Mouse (Mus musculus): ENCODE results near the gene Prss1. TPM values are rescaled to one million over a fixed set of nuclear protein-coding genes. Genes with fewer than 3 reads are reported as not detected.
"Not testable (repeated sequence)": the region's sequence is repeated elsewhere in the genome, so short reads cannot be mapped to it uniquely, and the experiment has no call there.

Prss1 gene
- polyA plus RNA-seq (2016; fragmentation: Nextera tagmentation; extraction: Ambion mirVana), result not detected in 2 replicates

- not testable (repeated sequence) for H3K9me3 ChIP-seq (replicated peaks); H3K4me3 ChIP-seq; H3K4me1 ChIP-seq (replicated peaks); H3K36me3 ChIP-seq; ATAC-seq (ENCODE audit: insufficient number of reproducible peaks, low FRiP score); H3K4me2 ChIP-seq; H3K27me3 ChIP-seq (replicated peaks); H3K27ac ChIP-seq (ENCODE audit: poor library complexity, severe bottlenecking); H3K9ac ChIP-seq
These were observed at the start of gene Prss1 for GRCm38 (mm10) chr6:41458632-41459031. TSS of gene Prss1 (plus strand) at chr6:41458932.

DNA sequence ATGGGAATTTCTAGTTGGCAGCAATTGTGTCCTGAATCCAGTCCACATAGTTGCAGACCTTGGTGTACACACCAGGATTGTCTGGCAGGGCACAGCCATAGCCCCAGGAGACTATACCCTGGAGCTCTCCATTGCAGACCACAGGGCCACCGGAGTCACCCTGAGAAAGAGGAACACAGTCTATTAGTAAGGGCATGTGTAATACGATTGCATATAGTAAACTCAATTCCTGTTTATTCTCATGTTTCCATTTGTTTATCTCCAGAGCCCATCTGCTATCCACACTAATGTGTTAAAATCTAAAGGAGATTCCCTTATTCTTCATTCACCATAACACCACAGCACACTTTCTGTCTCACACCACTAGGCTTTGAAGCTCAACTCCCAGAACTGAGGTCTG, 16.5 kb upstream of the Prss1 start:
- not testable (repeated sequence) for H3K4me1 ChIP-seq (replicated peaks); H3K9ac ChIP-seq; H3K4me2 ChIP-seq; H3K4me3 ChIP-seq; H3K27me3 ChIP-seq (replicated peaks); H3K9me3 ChIP-seq (replicated peaks); ATAC-seq (ENCODE audit: insufficient number of reproducible peaks, low FRiP score); H3K36me3 ChIP-seq; H3K27ac ChIP-seq (ENCODE audit: poor library complexity, severe bottlenecking)
- 91% methylated on average over 2 of the region's 2 CpGs for WGBS

GRCm38 (mm10) chr6:41446045-41446444, 12.7 kb upstream of the Prss1 start, which contains the start of gene Gm10334:
TSS of gene Gm10334 (minus strand) at chr6:41446145.
- not testable (repeated sequence) for H3K4me2 ChIP-seq; H3K9me3 ChIP-seq (replicated peaks); ATAC-seq (ENCODE audit: insufficient number of reproducible peaks, low FRiP score); H3K4me3 ChIP-seq; H3K27ac ChIP-seq (ENCODE audit: poor library complexity, severe bottlenecking); H3K4me1 ChIP-seq (replicated peaks); H3K9ac ChIP-seq; H3K36me3 ChIP-seq; H3K27me3 ChIP-seq (replicated peaks)

GRCm38 (mm10) chr6:41499374-41499773, 40.6 kb downstream of the Prss1 start:
- no peak overlapping the region for H3K4me3 ChIP-seq
- WGBS, result 67% methylated on average over 3 of the region's 3 CpGs
- H3K27me3 ChIP-seq (replicated peaks), result no peaks in the 10 kb centered on the region
- H3K27ac ChIP-seq (ENCODE audit: poor library complexity, severe bottlenecking), result no peak overlapping the region
- no peak overlapping the region for H3K4me2 ChIP-seq
- ATAC-seq (ENCODE audit: insufficient number of reproducible peaks, low FRiP score), result no peak
- no peak overlapping the region for H3K9ac ChIP-seq
- H3K36me3 ChIP-seq, result no peaks in the 10 kb centered on the region
- no peaks in the 10 kb centered on the region for H3K9me3 ChIP-seq (replicated peaks)
- no peaks in the 10 kb centered on the region for H3K4me1 ChIP-seq (replicated peaks)

DNA sequence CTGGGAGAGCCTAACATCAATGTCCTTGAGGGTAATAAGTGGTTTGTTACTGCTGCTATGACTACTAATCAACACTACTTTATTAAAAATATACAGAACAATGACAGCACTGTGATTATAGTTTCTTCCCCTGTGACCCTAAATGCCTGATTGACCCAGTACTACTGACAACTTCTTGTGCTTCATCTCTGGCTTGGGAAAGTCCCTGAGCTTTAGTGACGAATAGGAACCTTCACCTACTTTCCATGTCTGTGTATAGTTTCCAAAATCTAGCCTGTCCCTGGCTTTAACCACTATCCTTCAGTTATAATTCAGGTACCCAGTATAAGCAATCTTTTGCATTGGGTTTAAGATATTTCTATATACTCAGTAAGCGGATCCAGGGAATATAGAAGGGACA, 46.2 kb downstream of the Prss1 start:
- WGBS, result 72% methylated on average over 2 of the region's 2 CpGs

DNA sequence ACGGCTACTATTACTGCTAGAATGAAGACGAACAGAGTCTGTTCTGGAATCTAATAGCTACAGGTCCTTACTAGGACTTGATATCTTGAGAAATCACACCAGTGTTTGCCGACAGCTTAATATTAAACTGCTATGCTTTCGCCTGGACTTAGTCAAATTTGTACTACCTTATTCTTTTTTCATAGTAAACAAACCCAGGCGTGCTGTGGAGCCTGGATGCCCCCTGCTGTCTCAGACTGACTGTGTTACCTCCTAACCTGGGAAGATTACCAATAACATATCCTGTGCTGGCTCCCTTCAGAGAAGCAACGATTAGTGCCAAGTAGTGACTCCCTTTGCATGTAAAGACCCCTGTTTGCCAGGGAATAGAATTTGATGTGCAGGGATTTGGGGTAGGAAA, 46.6 kb downstream of the Prss1 start:
- Histone ChIP-seq H3K4me3 (no peak overlapping the region), H3K27me3 (replicated peaks) (no peaks in the 10 kb centered on the region), H3K36me3 (no peaks in the 10 kb centered on the region), H3K27ac (ENCODE audit: poor library complexity, severe bottlenecking) (no peak overlapping the region), H3K4me1 (replicated peaks) (no peaks in the 10 kb centered on the region), H3K9ac (no peak overlapping the region), H3K9me3 (replicated peaks) (no peaks in the 10 kb centered on the region), H3K4me2 (no peak overlapping the region)
- 66% methylated on average over 6 of the region's 6 CpGs for WGBS
- no peak for ATAC-seq (ENCODE audit: insufficient number of reproducible peaks, low FRiP score)

More for the DNA sequence above, 46.2 kb downstream of the Prss1 start:
- Histone ChIP-seq H3K4me3 (no peak overlapping the region), H3K27ac (ENCODE audit: poor library complexity, severe bottlenecking) (no peak overlapping the region), H3K36me3 (no peaks in the 10 kb centered on the region), H3K9me3 (replicated peaks) (no peaks in the 10 kb centered on the region), H3K4me2 (no peak overlapping the region), H3K9ac (no peak overlapping the region), H3K27me3 (replicated peaks) (no peaks in the 10 kb centered on the region), H3K4me1 (replicated peaks) (no peaks in the 10 kb centered on the region)
- ATAC-seq (ENCODE audit: insufficient number of reproducible peaks, low FRiP score), result no peak

Other genes with a start within 250 kb of the Prss1 start
- not detected in 2 replicates for gene Try4, start 156.7 kb upstream of the Prss1 start, polyA plus RNA-seq (2016; fragmentation: Nextera tagmentation; extraction: Ambion mirVana)
- not detected in 2 replicates for gene Try5, start 142.1 kb upstream of the Prss1 start, polyA plus RNA-seq (2016; fragmentation: Nextera tagmentation; extraction: Ambion mirVana)
- gene Try10, start 104.8 kb upstream of the Prss1 start, polyA plus RNA-seq (2016; fragmentation: Nextera tagmentation; extraction: Ambion mirVana), result not detected in 2 replicates
- not detected in 2 replicates for gene Prss3, start 81.3 kb upstream of the Prss1 start, polyA plus RNA-seq (2016; fragmentation: Nextera tagmentation; extraction: Ambion mirVana)
- gene Gm5771, start 66.6 kb upstream of the Prss1 start, polyA plus RNA-seq (2016; fragmentation: Nextera tagmentation; extraction: Ambion mirVana), result not detected in 2 replicates
- not detected in 2 replicates for gene Gm10334, start 12.8 kb upstream of the Prss1 start, polyA plus RNA-seq (2016; fragmentation: Nextera tagmentation; extraction: Ambion mirVana)
- not detected in 2 replicates for gene Prss2, start 62.9 kb downstream of the Prss1 start, polyA plus RNA-seq (2016; fragmentation: Nextera tagmentation; extraction: Ambion mirVana)
- 4.7 and 5.0 TPM in 2 replicates for gene Ephb6, start 146.6 kb downstream of the Prss1 start, polyA plus RNA-seq (2016; fragmentation: Nextera tagmentation; extraction: Ambion mirVana)
- gene Trpv6, start 177.5 kb downstream of the Prss1 start, polyA plus RNA-seq (2016; fragmentation: Nextera tagmentation; extraction: Ambion mirVana), result 0.11 TPM in 1 of 2 replicates, not detected in the other
- 0.08 TPM in 1 of 2 replicates, not detected in the other for gene Trpv5, start 221.8 kb downstream of the Prss1 start, polyA plus RNA-seq (2016; fragmentation: Nextera tagmentation; extraction: Ambion mirVana)
- not detected in 2 replicates for gene Llcfc1, start 225.5 kb downstream of the Prss1 start, polyA plus RNA-seq (2016; fragmentation: Nextera tagmentation; extraction: Ambion mirVana)
- gene Kel, start 245.4 kb downstream of the Prss1 start, polyA plus RNA-seq (2016; fragmentation: Nextera tagmentation; extraction: Ambion mirVana), result 34.0 and 40.5 TPM in 2 replicates